Mouse (Mus musculus): Measurements from ENCODE around the gene Tspan1. TPM values are rescaled to one million over a fixed set of nuclear protein-coding genes. Genes with fewer than 3 reads are reported as not detected.
A peak's percentile ranks its signal among the peaks of the same experiment; 100 is the strongest.

The Tspan1 gene
- total RNA-seq, 4 experiments from 2014 or later = 0.23 TPM; not detected in 3

DNA sequence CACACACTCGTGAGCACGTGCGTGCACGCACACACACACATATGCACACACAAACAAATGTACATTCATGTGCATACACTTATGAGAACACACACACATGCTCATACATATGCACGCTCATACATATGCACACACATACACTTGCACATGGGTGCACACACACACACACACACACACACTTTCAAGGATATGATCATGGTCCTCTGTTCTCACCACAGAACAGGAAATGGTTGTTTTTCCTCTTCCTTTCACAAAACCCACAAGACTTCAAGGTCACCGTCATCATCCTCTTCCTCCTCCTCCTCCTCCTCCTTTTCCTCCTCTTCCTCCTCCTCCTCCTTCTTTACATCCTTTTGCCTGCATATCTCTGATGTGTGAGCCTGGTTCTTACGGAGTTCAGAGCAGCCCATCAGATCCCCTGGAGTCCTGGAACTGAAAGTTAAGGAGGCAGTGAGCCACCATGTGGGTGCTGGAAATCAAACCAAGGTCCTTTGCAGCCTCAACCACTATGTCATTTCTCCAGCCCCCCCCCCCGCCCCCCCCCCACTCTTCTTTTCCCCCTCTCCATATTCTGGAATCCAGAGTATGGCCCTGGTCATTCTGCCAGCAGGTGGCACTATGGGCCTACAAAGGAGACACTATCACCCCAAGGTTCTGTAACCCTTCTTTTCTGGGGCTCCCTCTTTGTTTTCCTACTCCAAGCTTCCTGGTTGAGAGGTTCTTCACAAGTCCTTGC is 1.4 kb upstream of the Tspan1 start:
- no peak for DNase-seq (ENCODE audit: low spot score in 2 of 2)

DNA sequence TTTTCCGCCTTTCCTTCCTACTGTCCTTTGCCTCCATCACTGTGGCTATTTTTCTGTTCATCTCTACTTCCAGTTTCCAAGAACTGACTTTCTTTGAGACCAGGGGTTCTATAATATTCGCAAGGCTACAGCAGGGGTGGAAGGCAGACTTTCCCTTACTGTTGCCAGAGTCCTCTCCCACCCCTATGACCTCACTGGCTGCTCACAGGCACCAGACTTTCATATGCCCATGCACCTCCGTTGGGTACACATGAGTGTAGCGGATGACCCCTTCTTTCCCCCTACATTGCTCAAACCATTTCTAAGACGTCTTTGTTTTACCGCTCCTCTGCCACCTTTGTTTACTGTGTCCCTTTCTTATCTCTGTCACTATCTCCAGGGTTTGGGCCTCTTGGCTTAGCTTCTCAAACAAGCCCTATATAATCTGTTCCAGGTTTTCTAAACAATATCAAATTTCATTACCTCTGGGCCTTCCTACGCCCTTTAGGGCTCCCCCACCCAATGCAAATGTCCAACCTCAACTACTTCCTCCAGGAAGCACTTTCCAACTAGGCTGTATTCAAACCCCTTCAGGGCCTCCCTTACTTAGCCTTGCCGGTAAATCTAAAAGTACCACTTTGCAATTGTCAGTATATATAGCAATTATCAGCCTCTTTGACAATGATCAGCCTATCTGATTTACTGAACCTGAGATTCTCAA is 1.5 kb downstream of the Tspan1 start:
- DNase-seq (ENCODE audit: low spot score in 2 of 2) = no peak

DNA sequence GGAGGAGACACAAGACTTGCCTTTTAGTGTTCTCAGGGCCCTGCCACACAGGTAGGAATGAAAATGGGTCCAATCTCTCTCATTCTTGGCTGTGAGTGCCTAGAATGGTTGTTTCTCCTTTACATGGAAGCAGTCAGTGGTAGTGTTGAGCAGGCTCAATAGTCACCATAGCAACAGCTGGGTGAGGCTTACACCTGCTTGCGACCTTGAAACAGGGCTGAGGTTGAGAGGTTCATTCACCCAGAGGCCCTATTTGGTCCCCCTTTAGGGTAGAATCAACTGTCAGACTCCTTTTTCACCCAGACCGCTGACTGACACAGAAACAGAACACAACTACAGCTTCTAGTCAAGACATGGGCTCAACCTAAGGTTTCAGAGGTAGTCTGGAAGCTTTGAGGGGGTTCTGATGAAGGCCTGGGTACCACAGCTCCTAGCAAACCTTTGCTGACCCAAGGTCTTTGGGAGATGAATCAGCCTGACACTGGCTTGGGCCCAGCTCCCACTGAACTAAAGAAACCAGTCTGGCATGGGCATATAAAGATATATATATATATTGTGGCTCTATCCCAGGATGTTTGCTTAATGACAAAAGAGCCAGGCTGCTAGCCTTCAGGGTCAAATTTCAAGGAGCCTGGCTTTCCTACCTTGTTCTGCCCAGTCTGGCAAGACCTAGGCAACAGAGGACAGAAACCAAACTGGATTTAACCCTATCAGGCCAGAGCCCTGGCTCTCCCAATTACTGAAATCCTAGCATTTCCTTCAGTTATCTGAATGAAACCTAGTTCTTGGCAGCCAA is 2.4 kb downstream of the Tspan1 start:
- no peak for DNase-seq (ENCODE audit: low spot score in 2 of 2)

- no peak for DNase-seq (ENCODE audit: low spot score in 2 of 2)
These were observed 5.3 kb downstream of the Tspan1 start for GRCm38 (mm10) chr4:116162142-116162541.

DNA sequence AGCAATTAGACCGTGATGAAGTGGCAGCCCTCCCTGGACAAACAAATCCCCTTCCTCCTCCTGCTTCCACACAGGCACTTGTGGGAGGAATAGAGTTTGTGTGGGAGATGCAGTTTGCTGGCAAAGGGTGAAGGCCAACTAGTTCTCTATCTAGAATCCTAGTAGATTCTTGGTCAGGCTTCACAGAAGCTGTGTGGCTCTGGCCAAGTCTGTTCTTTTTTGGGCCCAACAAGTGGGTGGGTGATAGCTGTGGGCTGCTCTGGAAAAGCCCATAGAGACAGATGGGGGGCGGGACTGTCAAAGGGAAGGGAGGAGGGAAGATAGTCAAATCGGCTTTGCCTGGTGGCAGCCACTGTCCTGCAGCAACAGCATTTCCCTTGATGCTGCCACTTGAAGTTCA is 6.6 kb downstream of the Tspan1 start:
- peak in 1 of 2 experiments; percentile 91 for DNase-seq (ENCODE audit: low spot score in 2 of 2)

GRCm38 (mm10) chr4:116159912-116160311 is 7.5 kb downstream of the Tspan1 start:
- DNase-seq (ENCODE audit: low spot score in 2 of 2) = no peak

GRCm38 (mm10) chr4:116157882-116158281 is 9.5 kb downstream of the Tspan1 start:
- no peak for DNase-seq (ENCODE audit: low spot score in 2 of 2)

GRCm38 (mm10) chr4:116152702-116153101 is 14.7 kb downstream of the Tspan1 start:
- no peak for DNase-seq (ENCODE audit: low spot score in 2 of 2)

- DNase-seq (ENCODE audit: low spot score in 2 of 2) = no peak
These were observed 16.2 kb downstream of the Tspan1 start, which contains the start of gene Lurap1 for GRCm38 (mm10) chr4:116151238-116151637. Lurap1 (minus strand) TSS chr4:116151338.

- DNase-seq (ENCODE audit: low spot score in 2 of 2) = no peak
These were observed 16.6 kb downstream of the Tspan1 start for GRCm38 (mm10) chr4:116150862-116151221.

GRCm38 (mm10) chr4:116150156-116150861 is 17.1 kb downstream of the Tspan1 start:
- DNase-seq (ENCODE audit: low spot score in 2 of 2) = no peak

- DNase-seq (ENCODE audit: low spot score in 2 of 2) = no peak
These were observed 17.6 kb downstream of the Tspan1 start for GRCm38 (mm10) chr4:116149812-116150155.

GRCm38 (mm10) chr4:116143891-116144717 is 23.3 kb downstream of the Tspan1 start:
- peak in 1 of 2 experiments; percentile 70 for DNase-seq (ENCODE audit: low spot score in 2 of 2)

DNA sequence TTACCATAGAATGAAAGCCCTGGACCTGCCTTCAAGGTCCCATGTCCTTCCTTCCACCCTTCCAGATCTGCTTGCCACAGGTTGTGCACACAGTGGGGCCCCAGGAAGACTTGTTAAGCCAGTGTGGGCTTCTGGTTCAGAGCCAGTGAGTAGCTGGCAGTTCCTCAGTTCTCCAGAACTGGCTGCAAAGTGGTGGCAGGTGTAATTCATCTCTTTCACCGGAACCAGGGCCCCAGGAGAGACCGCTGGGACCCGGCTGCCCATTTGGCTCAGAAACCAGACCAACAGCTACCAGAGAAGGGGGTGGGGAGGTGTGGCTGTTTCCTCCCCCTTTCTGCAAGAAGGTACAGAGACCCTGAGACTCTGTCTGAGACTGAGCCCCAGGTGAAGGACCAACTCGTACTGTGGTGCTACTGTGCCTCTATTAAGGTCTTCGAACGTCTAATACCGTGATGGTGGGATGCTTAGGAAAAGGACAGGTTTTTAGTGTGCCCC is 24.0 kb downstream of the Tspan1 start:
- no peak for DNase-seq (ENCODE audit: low spot score in 2 of 2)

DNA sequence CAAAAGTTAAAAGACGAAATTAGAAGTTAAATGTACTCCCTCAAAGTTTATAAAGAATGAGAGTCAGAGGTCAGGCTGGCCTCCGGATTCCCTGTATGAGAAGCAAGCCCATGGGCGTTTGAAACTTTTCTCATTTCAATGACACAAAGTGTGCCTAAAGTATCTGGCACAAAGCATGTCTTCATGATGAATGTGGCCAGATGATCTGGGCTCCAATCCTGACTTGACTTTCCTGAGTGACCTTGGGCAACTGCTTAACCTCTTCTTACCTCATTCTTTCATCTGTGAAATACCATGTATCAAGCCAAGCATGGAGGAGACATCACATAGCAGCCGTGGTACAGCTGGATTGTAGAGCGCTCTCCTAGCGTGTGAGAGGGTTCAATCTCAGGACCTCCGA is 25.1 kb downstream of the Tspan1 start:
- no peak for DNase-seq (ENCODE audit: low spot score in 2 of 2)

GRCm38 (mm10) chr4:116141736-116142135 is 25.7 kb downstream of the Tspan1 start:
- no peak for DNase-seq (ENCODE audit: low spot score in 2 of 2)

DNA sequence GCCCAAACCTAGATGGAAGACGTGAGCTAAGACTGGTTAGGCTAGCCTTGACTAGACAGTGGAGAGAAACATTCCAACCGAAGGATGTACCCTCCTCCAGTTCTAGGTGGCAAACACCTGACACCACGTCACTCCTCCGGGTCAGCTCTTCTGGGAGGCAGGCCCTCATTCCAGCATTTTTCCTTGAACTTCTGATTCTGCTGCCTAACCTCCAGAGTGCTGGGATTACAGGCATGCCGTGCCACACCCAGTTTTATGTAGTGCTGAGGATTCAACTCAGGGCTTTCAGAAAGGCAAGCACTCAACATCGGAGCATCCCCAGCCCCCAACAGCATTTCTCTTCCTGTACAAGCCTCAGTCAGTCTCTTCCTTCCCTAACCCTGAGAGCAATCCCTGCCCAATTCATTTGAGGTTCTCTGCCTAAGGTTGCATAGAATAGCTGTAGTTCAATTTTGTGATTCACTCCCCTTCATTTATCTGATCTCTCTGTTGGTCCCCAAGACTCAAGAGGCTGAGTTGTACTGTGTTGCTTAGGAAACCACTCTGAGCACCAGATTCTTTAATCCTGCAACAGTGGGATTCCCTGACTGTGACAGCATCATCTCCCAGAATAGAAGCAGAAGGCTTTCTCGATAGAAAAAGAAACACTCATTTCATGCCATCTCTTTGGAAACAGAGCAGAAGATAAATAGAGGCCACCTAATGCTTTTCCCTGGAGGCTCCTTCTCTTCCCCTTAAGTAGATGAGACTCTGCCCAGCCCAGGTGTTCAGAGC is 26.4 kb downstream of the Tspan1 start:
- no peak for DNase-seq (ENCODE audit: low spot score in 2 of 2)

- DNase-seq (ENCODE audit: low spot score in 2 of 2) = no peak
These were observed 29.9 kb downstream of the Tspan1 start for GRCm38 (mm10) chr4:116137421-116137996.

DNA sequence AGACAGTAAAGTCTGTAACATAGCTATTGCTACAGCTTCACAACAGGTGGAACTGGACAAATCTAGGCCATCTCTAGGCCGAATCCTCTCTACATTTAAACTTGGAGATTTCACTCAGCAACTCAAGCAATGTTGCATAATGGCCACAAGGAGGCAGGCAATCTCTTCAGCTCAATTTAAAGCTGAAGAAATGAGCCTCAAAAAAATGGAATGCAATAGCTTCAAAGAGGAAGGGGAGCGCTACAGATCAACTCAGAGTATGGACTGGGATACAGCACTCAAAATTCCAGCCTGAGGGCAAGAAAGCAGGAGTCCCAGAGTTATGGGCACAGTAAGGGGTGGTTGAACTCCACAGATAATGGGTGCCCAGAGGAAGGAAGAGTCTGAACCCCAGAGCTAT is 32.4 kb downstream of the Tspan1 start:
- no peak for DNase-seq (ENCODE audit: low spot score in 2 of 2)

Measured in left cerebral cortex, adult 8-10 months (tissue).